Mouse (Mus musculus) intestine, postnatal 0 days (tissue): ENCODE data around the gene Lrrc10. TPM values are rescaled to one million over a fixed set of nuclear protein-coding genes. Genes with fewer than 3 reads are reported as not detected.

Source experiments
- ATAC-seq: fragments of 200-750 bp; cut with Nextera tagmentation; 2 replicates; pipeline ENCODE4 v1.8.0; 2017; ENCODE audit warnings: mild to moderate bottlenecking, moderate TSS enrichment, moderate library complexity
- H3K27ac ChIP-seq: fragments of 300-500 bp; sonication (generic); 2 replicates; pipeline ENCODE4 v1.5.1; 2014; ENCODE audit warnings: mild to moderate bottlenecking, low read depth, low read length, moderate library complexity
- H3K27me3 ChIP-seq: fragments of 300-500 bp; sonication (generic); replicated peaks from 2 replicates; pipeline ENCODE4 v1.6.1; 2014; ENCODE audit warnings: low read length, mixed read lengths; ENCODE audit not compliant: control insufficient read depth, insufficient read depth
- H3K36me3 ChIP-seq: fragments of 300-500 bp; sonication (generic); 2 replicates; pipeline ENCODE4 v1.6.1; 2014; ENCODE audit warnings: mild to moderate bottlenecking, moderate library complexity; ENCODE audit not compliant: control insufficient read depth, insufficient read depth
- H3K4me1 ChIP-seq: fragments of 300-500 bp; sonication (generic); replicated peaks from 2 replicates; pipeline ENCODE4 v1.6.1; 2014; ENCODE audit warnings: antibody characterized with exemption, low read length, mixed read lengths; ENCODE audit not compliant: control insufficient read depth, insufficient read depth
- H3K4me2 ChIP-seq: fragments of 300-500 bp; sonication (generic); replicated peaks from 2 replicates; pipeline ENCODE4 v1.6.1; 2014; ENCODE audit warnings: low read depth, mild to moderate bottlenecking, moderate library complexity
- H3K4me3 ChIP-seq: fragments of 300-500 bp; sonication (generic); 2 replicates; pipeline ENCODE4 v1.5.1; 2014; ENCODE audit warnings: low read depth, low read length
- H3K9ac ChIP-seq: fragments of 300-500 bp; sonication (generic); 2 replicates; pipeline ENCODE4 v1.6.1; 2014; ENCODE audit warnings: mild to moderate bottlenecking, low read depth, low read length
- H3K9me3 ChIP-seq: fragments of 300-500 bp; sonication (generic); 2 replicates; pipeline ENCODE4 v1.6.1; 2016; ENCODE audit warnings: mixed run types; ENCODE audit not compliant: control insufficient read depth
- CTCF ChIP-seq: sonication (generic); IDR thresholded peaks from 2 replicates; pipeline ENCODE4 v1.5.1; 2016; ENCODE audit warnings: low read depth, mild to moderate bottlenecking, control low read depth, antibody characterized with exemption, moderate library complexity
- WGBS: fragments of 180-500 bp; shearing (Covaris S2); extraction: QIAGEN DNeasy Blood & Tissue Kit; methylation state at CpG from one replicate; pipeline ENCODE4 v1.1.7; 2014; 5-methylcytosine and 5-hydroxymethylcytosine counted together
- polyA plus RNA-seq: library from polyadenylated mRNA; unstranded; fragments of >200 nt; fragmentation: Nextera tagmentation; extraction: Ambion mirVana; gene quantifications from 2 replicates; pipeline ENCODE4 v1.2.1, GENCODE M21; 2015

Lrrc10 gene
- polyA plus RNA-seq, 1 experiment from 2014 or later, result not detected

DNA sequence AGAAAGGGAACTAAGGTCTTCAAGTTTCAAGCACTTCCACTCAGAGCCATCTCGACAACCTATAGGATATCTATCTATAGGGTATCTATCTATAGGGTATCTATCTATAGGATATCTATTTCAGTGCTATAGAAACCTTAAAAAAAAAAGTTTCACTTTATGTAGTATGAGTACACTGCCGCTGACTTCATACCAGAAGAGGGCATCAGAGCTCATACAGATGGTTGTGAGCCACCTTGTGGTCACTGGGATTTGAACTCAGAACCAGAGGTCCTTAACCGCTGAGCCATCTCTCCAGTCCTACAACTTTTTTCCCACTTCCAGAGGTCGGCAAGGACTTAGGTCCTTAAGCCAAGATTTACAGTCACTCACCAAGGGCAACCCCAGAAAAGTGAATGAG, 10.5 kb downstream of the Lrrc10 start:
- no peaks in the 10 kb centered on the region for H3K9me3 ChIP-seq
- H3K4me3 ChIP-seq, result no peak overlapping the region
- TF ChIP-seq CTCF, result peak; percentile 55
- no peak overlapping the region for H3K9ac ChIP-seq
- no peak overlapping the region for H3K4me2 ChIP-seq
- no peak for ATAC-seq
- H3K36me3 ChIP-seq, result peaks cover 97% of the 10 kb centered on the region
- H3K4me1 ChIP-seq, result no peaks in the 10 kb centered on the region
- H3K27ac ChIP-seq, result no peak overlapping the region
- WGBS, result 90% methylated on average over 4 of the region's 4 CpGs
- H3K27me3 ChIP-seq, result no peaks in the 10 kb centered on the region

DNA sequence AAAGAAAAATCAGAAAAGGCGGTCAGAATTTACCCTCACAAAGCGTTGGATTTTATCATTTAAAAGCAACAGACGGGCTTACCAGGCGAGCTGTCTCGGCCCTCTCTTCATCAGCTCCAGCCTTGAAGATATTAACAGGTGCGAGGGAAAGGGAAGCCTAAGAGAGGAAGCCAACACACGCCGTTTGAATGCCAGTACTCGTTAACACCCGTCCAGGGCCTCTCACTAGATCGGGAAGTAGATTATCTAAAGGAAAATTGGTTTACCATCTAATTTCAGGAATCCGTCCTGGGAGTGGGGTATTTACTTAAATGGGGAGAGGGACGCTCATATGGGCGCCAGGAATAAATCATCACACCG, 17.7 kb downstream of the Lrrc10 start:
- ATAC-seq, result no peak
- H3K4me1 ChIP-seq, result no peaks in the 10 kb centered on the region
- no peaks in the 10 kb centered on the region for H3K9me3 ChIP-seq
- TF ChIP-seq CTCF, result no peak
- no peaks in the 10 kb centered on the region for H3K27me3 ChIP-seq
- 1% methylated on average over 15 of the region's 15 CpGs for WGBS
- peak overlapping the region; percentile 99 for H3K4me3 ChIP-seq
- peak overlapping the region; percentile 84 for H3K4me2 ChIP-seq
- peaks cover 39% of the 10 kb centered on the region for H3K36me3 ChIP-seq
- no peak overlapping the region for H3K27ac ChIP-seq
- H3K9ac ChIP-seq, result peak overlapping the region; percentile 80

DNA sequence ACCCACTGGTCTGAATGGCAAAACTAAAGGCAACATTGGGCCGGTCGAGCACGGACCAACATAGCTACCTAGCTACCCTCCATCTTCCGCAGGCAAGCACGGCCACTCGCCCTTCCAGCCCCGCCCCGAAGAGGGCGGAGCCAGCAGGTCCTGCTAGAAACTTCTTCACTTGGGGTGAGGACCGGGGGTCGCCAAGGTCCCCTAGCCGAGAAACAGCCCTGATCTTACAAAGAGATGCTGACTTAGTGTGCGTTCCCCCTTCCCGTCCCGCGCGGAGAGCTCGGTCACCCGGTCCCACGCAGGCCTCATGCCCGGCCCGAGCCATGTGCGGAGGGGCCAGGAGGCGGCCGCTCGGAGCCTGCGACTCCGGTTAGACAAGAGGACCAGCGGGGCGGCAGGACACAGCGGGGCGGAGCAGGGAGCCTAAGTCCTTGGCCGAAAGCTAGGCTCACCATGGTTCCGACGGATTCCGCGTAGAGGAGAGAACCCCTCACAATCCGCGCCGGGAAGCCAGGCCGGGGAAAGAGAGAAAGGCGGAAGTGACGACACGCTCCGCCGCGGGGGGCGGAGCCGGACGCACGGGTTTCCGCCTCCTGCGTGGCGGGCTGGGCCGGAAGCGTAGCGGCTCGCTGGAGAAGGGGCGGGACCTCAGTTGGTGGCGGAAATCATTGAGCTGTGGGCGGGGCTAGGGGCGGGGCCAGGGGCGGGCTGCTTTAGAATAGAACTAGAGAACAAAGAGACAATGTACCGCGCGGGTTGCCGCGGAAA, 18.3 kb downstream of the Lrrc10 start, which contains the start of gene Cct2:
TSS of gene Cct2 (minus strand) at position 561 of the 768 bp plus-strand sequence.
- Histone ChIP-seq H3K9ac (peak within 1 kb of the TSS; percentile 80), H3K27ac (peak within 1 kb of the TSS; percentile 87), H3K9me3 (no peaks in the 10 kb centered on the region), H3K4me1 (no peaks in the 10 kb centered on the region), H3K36me3 (peaks cover 34% of the 10 kb centered on the region), H3K4me3 (peak within 1 kb of the TSS; percentile 99), H3K27me3 (no peaks in the 10 kb centered on the region), H3K4me2 (peak within 1 kb of the TSS; percentile 84)
- peak; percentile 94 for ATAC-seq
- TF ChIP-seq CTCF, result peak; percentile 30; the same call in 1 of the 2 replicates
- under 1% methylated on average over 68 of the region's 68 CpGs for WGBS

DNA sequence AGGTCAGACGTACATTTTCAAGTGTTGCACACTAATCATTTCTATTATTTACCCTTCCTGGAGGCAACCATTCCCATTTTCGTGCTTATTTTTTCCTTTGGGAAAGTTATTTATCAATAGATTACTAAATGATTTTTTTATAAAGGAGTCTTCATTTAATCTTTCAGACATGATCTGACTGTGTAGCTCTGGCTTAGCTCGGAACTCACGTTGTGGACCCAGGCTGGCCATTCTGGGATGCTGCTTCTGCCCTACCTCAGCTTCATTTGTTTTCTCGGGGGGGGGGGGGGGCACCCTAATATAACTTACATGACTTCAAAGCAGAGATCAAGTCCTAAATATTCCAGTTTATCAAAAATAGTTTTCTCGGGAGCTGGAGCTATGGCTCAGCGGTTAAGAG, 18.9 kb downstream of the Lrrc10 start:
- H3K4me2 ChIP-seq, result peak overlapping the region; percentile 63
- H3K27ac ChIP-seq, result no peak overlapping the region
- peaks cover 28% of the 10 kb centered on the region for H3K36me3 ChIP-seq
- H3K9ac ChIP-seq, result 0 out of 2 replicates have a peak overlapping the region, but pooled peaks have one; percentile 31
- H3K9me3 ChIP-seq, result no peaks in the 10 kb centered on the region
- 5% methylated on average over 7 of the region's 7 CpGs for WGBS
- peak overlapping the region; percentile 99 for H3K4me3 ChIP-seq
- H3K27me3 ChIP-seq, result no peaks in the 10 kb centered on the region
- no peaks in the 10 kb centered on the region for H3K4me1 ChIP-seq
- no peak for TF ChIP-seq CTCF
- no peak for ATAC-seq

DNA sequence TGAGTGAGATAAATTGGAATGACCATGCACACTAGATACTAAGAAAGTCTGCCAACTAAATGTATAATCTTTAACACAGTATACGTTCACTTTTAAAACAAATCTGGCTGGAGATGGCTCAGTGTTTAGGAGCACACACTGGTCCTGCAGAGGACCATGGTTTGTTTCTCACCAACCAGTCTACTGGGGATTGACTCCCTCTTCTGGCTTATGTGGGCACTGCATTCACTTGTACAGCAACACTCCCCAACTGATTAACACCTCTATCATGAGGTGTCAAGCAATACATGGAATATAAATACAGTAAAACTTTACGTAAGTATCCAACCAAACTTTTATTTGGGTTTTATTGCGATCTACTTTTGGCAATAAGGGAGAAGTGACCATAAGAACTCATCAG, 24.0 kb downstream of the Lrrc10 start:
- Histone ChIP-seq H3K4me1 (no peaks in the 10 kb centered on the region), H3K4me2 (no peak overlapping the region), H3K27ac (no peak overlapping the region), H3K9ac (no peak overlapping the region), H3K9me3 (no peaks in the 10 kb centered on the region), H3K27me3 (no peaks in the 10 kb centered on the region), H3K36me3 (peaks cover 25% of the 10 kb centered on the region), H3K4me3 (no peak overlapping the region)
- TF ChIP-seq CTCF, result peak; percentile 41
- no peak for ATAC-seq
- 92% methylated on average over 3 of the region's 3 CpGs for WGBS

DNA sequence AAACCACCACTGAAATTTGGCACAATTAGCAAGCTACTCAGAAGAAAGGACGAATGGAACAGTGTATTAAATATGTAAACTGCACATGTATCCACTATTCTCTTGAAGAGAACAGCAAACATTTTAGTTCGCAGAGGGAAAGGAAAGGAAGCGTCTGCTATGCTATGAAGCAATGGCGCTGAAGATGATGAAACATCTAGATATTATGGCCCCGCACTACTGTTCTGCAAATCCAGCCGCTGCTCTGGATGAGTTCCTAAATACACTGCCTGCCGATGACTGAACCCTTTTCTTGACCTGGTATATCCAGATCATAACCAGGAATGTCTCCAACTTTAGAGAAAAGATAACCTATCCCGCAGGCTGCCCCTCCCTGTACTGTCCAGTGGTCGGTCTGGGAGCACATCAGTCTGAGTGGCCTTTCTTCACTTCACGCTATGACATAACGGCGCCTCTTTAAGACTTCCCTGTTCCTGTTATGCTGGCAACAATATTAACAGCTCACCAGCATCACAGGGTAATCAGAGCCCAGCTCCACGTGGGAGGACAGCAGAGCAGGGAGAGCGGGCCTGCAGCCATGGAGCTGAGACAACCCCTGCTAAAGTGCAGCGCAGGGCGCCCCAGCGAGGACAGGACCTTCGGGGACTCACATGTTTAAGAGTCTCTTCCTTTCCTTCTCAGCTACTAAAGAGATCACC, 27.2 kb downstream of the Lrrc10 start:
- peaks cover 47% of the 10 kb centered on the region for H3K36me3 ChIP-seq
- H3K9ac ChIP-seq, result no peak overlapping the region
- no peak overlapping the region for H3K4me2 ChIP-seq
- ATAC-seq, result no peak
- H3K4me3 ChIP-seq, result no peak overlapping the region
- TF ChIP-seq CTCF, result no peak
- no peaks in the 10 kb centered on the region for H3K9me3 ChIP-seq
- no peak overlapping the region for H3K27ac ChIP-seq
- WGBS, result 88% methylated on average over 18 of the region's 18 CpGs
- H3K4me1 ChIP-seq, result no peaks in the 10 kb centered on the region
- H3K27me3 ChIP-seq, result no peaks in the 10 kb centered on the region
